Mouse (Mus musculus) lung, postnatal 25 days (tissue): ENCODE data around the gene Wipf1.

Experiments
- DNase-seq: peaks from one replicate; pipeline ENCODE4 v3.0.0; 2022; ENCODE audit warnings: low spot score

Gene Wipf1

GRCm38 (mm10) chr2:73470146-73470630, 59.3 kb downstream of the Wipf1 start:
- DNase-seq: no peak

- no peak for DNase-seq
Measured at GRCm38 (mm10) chr2:73469552-73469951, 60.0 kb downstream of the Wipf1 start.

- DNase-seq: no peak
Measured at GRCm38 (mm10) chr2:73468993-73469392, 60.5 kb downstream of the Wipf1 start.

GRCm38 (mm10) chr2:73467071-73467851, 62.3 kb downstream of the Wipf1 start:
- DNase-seq: no peak

GRCm38 (mm10) chr2:73466481-73466880, 63.1 kb downstream of the Wipf1 start:
- DNase-seq: no peak

GRCm38 (mm10) chr2:73463431-73464194, 65.9 kb downstream of the Wipf1 start:
- no peak for DNase-seq

GRCm38 (mm10) chr2:73462757-73463339, 66.7 kb downstream of the Wipf1 start:
- no peak for DNase-seq

GRCm38 (mm10) chr2:73462265-73462664, 67.3 kb downstream of the Wipf1 start:
- DNase-seq: no peak

- no peak for DNase-seq
Measured at GRCm38 (mm10) chr2:73460168-73460567, 69.4 kb downstream of the Wipf1 start.

- no peak for DNase-seq
Measured at GRCm38 (mm10) chr2:73459607-73460153, 69.9 kb downstream of the Wipf1 start.

GRCm38 (mm10) chr2:73456886-73457285, 72.6 kb downstream of the Wipf1 start:
- no peak for DNase-seq

- no peak for DNase-seq
Measured at GRCm38 (mm10) chr2:73456154-73456553, 73.4 kb downstream of the Wipf1 start.

- DNase-seq: peak; percentile 47
Measured at GRCm38 (mm10) chr2:73455541-73455940, 74.0 kb downstream of the Wipf1 start.

- no peak for DNase-seq
Measured at GRCm38 (mm10) chr2:73454682-73455081, 74.9 kb downstream of the Wipf1 start.

GRCm38 (mm10) chr2:73454186-73454585, 75.3 kb downstream of the Wipf1 start:
- DNase-seq: no peak

GRCm38 (mm10) chr2:73453717-73454116, 75.8 kb downstream of the Wipf1 start:
- DNase-seq: peak; percentile 56

- no peak for DNase-seq
Measured at GRCm38 (mm10) chr2:73453085-73453484, 76.4 kb downstream of the Wipf1 start.

GRCm38 (mm10) chr2:73452556-73452955, 77.0 kb downstream of the Wipf1 start:
- no peak for DNase-seq

- DNase-seq: no peak
Measured at GRCm38 (mm10) chr2:73451541-73451940, 78.0 kb downstream of the Wipf1 start.

GRCm38 (mm10) chr2:73450172-73450715, 79.3 kb downstream of the Wipf1 start:
- DNase-seq: no peak

- no peak for DNase-seq
Measured at GRCm38 (mm10) chr2:73443985-73444384, 85.5 kb downstream of the Wipf1 start.

- DNase-seq: no peak
Measured at GRCm38 (mm10) chr2:73442015-73442414, 87.5 kb downstream of the Wipf1 start.
